34 mouse cellular contexts compared by ENCODE assay signal in genomic region chr2:31865794-31866193, GRCm38 (mm10). TPM values are rescaled to one million over a fixed set of nuclear protein-coding genes. Genes with fewer than 3 reads are reported as not detected.
DNase-seq lines count a peak whose midpoint lies in the region; ATAC-seq lines count a peak whose summit lies in the region.
"Had no signal": no experiment of that assay in that cellular context is flagged by ENCODE, and none has a peak within 500 bp of the region (broad histone marks: within the 10 kb centered on the region; RNA-seq: fewer than 3 reads in every experiment).

No protein-coding gene starts in this region.

- no peaks in the 10 kb centered on the region for H3K9me3 ChIP-seq in hindbrain, embryonic 14.5 days (ENCODE audit: control insufficient read depth, low read length)
- H3K9me3 ChIP-seq in hindbrain, embryonic 11.5 days (ENCODE audit: control insufficient read depth, low read length): no peaks in the 10 kb centered on the region
- H3K9me3 ChIP-seq in midbrain, embryonic 14.5 days (ENCODE audit: control insufficient read depth, low read length): no peaks in the 10 kb centered on the region
- H3K9me3 ChIP-seq in midbrain, embryonic 11.5 days (ENCODE audit: control insufficient read depth, low read length): no peaks in the 10 kb centered on the region
- H3K9me3 ChIP-seq in neural tube, embryonic 15.5 days (replicated peaks): no peaks in the 10 kb centered on the region
- H3K9me3 ChIP-seq: embryonic facial prominence, embryonic 10.5 days; embryonic facial prominence, embryonic 15.5 days; forebrain, embryonic 13.5 days; heart, embryonic 12.5 days; limb, embryonic 12.5 days; liver, embryonic 15.5 days had no signal

- H3K27ac ChIP-seq in hindbrain, embryonic 14.5 days: peak overlapping the region; percentile 51; the same call in 1 of the 2 replicates
- no peak overlapping the region for H3K27ac ChIP-seq in hindbrain, embryonic 11.5 days (ENCODE audit: low read depth, low read length)
- peak overlapping the region; percentile 66 for H3K27ac ChIP-seq in midbrain, embryonic 14.5 days (replicated peaks; ENCODE audit: low read depth, low read length)
- H3K27ac ChIP-seq in midbrain, embryonic 11.5 days (ENCODE audit: low read depth, low read length): no peak overlapping the region
- H3K27ac ChIP-seq in neural tube, embryonic 15.5 days (replicated peaks): no peak overlapping the region
- H3K27ac ChIP-seq: embryonic facial prominence, embryonic 10.5 days; embryonic facial prominence, embryonic 15.5 days; forebrain, embryonic 13.5 days; heart, adult 2 months; layer of hippocampus, adult 2 months; limb, embryonic 12.5 days; liver, embryonic 15.5 days; stomach, postnatal 0 days had no signal

- 8% methylated on average over 2 of the region's 2 CpGs for WGBS in hindbrain, embryonic 14.5 days
- WGBS in hindbrain, embryonic 11.5 days: 41% methylated on average over 2 of the region's 2 CpGs
- WGBS in midbrain, embryonic 14.5 days: 15% methylated on average over 2 of the region's 2 CpGs
- WGBS in midbrain, embryonic 11.5 days: 43% methylated on average over 2 of the region's 2 CpGs
- 17% methylated on average over 2 of the region's 2 CpGs for WGBS in neural tube, embryonic 15.5 days

- no peaks in the 10 kb centered on the region for H3K27me3 ChIP-seq in hindbrain, embryonic 14.5 days (ENCODE audit: control insufficient read depth, insufficient read depth, low read length)
- H3K27me3 ChIP-seq in hindbrain, embryonic 11.5 days (ENCODE audit: control insufficient read depth, insufficient read depth, low read length): no peaks in the 10 kb centered on the region
- H3K27me3 ChIP-seq in midbrain, embryonic 14.5 days (ENCODE audit: control insufficient read depth, insufficient read depth, low read length): no peaks in the 10 kb centered on the region
- no peaks in the 10 kb centered on the region for H3K27me3 ChIP-seq in midbrain, embryonic 11.5 days (ENCODE audit: control insufficient read depth, insufficient read depth, low read length)
- H3K27me3 ChIP-seq in neural tube, embryonic 15.5 days (replicated peaks): no peaks in the 10 kb centered on the region
- H3K27me3 ChIP-seq: embryonic facial prominence, embryonic 15.5 days; forebrain, embryonic 13.5 days; liver, embryonic 15.5 days had no signal

- H3K4me1 ChIP-seq in hindbrain, embryonic 14.5 days (replicated peaks; ENCODE audit: control insufficient read depth, insufficient read depth, low read length): peaks cover 9% of the 10 kb centered on the region
- H3K4me1 ChIP-seq in hindbrain, embryonic 11.5 days (replicated peaks; ENCODE audit: control insufficient read depth, insufficient read depth, low read length): no peaks in the 10 kb centered on the region; the same call in 1 of the 2 replicates
- H3K4me1 ChIP-seq in midbrain, embryonic 14.5 days (ENCODE audit: control insufficient read depth, insufficient read depth, low read length): peaks cover 14% of the 10 kb centered on the region
- H3K4me1 ChIP-seq in midbrain, embryonic 11.5 days (ENCODE audit: control insufficient read depth, insufficient read depth, low read length): no peaks in the 10 kb centered on the region
- peaks cover 8% of the 10 kb centered on the region for H3K4me1 ChIP-seq in neural tube, embryonic 15.5 days
- H3K4me1 ChIP-seq: embryonic facial prominence, embryonic 15.5 days; heart, embryonic 12.5 days; liver, embryonic 15.5 days had no signal

- H3K36me3 ChIP-seq in hindbrain, embryonic 14.5 days (replicated peaks; ENCODE audit: control insufficient read depth, insufficient read depth): no peaks in the 10 kb centered on the region
- no peaks in the 10 kb centered on the region for H3K36me3 ChIP-seq in hindbrain, embryonic 11.5 days (ENCODE audit: control insufficient read depth, insufficient read depth, low read length)
- no peaks in the 10 kb centered on the region for H3K36me3 ChIP-seq in midbrain, embryonic 14.5 days (ENCODE audit: control insufficient read depth, insufficient read depth, low read length)
- H3K36me3 ChIP-seq in midbrain, embryonic 11.5 days (ENCODE audit: control insufficient read depth, insufficient read depth, low read length): no peaks in the 10 kb centered on the region
- no peaks in the 10 kb centered on the region for H3K36me3 ChIP-seq in neural tube, embryonic 15.5 days
- H3K36me3 ChIP-seq: embryonic facial prominence, embryonic 10.5 days; embryonic facial prominence, embryonic 15.5 days; heart, embryonic 12.5 days; limb, embryonic 12.5 days; liver, embryonic 15.5 days had no signal

- no peak for DNase-seq in hindbrain, embryonic 14.5 days (ENCODE audit: low spot score)
- no peak for DNase-seq in hindbrain, embryonic 11.5 days (ENCODE audit: low spot score)
- DNase-seq in midbrain, embryonic 14.5 days: peak; percentile 67
- DNase-seq in midbrain, embryonic 11.5 days (ENCODE audit: low spot score, missing footprints): no peak
- peak; percentile 32 for DNase-seq in forelimb bud, embryonic 11.5 days (ENCODE audit: low read depth, low spot score)
- no peak for DNase-seq in layer of hippocampus, adult 9-11 months
- DNase-seq: adrenal gland, adult 2 months; adrenal gland, postnatal 36 days; B cell, adult 2 months; cerebellum, adult 2 months; cerebellum, postnatal 25 days; heart, adult 2 months; layer of hippocampus, postnatal 36 days; lung, embryonic 14.5 days; lung, postnatal 14 days; right cerebral cortex, adult 18-20 months; right cerebral cortex, postnatal 4 days; thymus, adult 18-20 months; thymus, postnatal 25 days had no signal

- no peak overlapping the region for H3K4me3 ChIP-seq in hindbrain, embryonic 14.5 days (replicated peaks; ENCODE audit: low read length)
- no peak overlapping the region for H3K4me3 ChIP-seq in hindbrain, embryonic 11.5 days (ENCODE audit: low read depth, low read length)
- no peak overlapping the region for H3K4me3 ChIP-seq in midbrain, embryonic 14.5 days (replicated peaks; ENCODE audit: low read depth, low read length)
- no peak overlapping the region for H3K4me3 ChIP-seq in midbrain, embryonic 11.5 days (ENCODE audit: low read depth, low read length)
- no peak overlapping the region for H3K4me3 ChIP-seq in neural tube, embryonic 15.5 days (replicated peaks)
- H3K4me3 ChIP-seq: embryonic facial prominence, embryonic 10.5 days; embryonic facial prominence, embryonic 15.5 days; forebrain, embryonic 13.5 days; heart, adult 2 months; heart, embryonic 12.5 days; layer of hippocampus, adult 2 months; limb, embryonic 12.5 days; liver, embryonic 15.5 days; myocyte had no signal

- H3K9ac ChIP-seq in hindbrain, embryonic 14.5 days: no peak overlapping the region
- H3K9ac ChIP-seq in hindbrain, embryonic 11.5 days (ENCODE audit: low read depth, low read length): no peak overlapping the region
- H3K9ac ChIP-seq in midbrain, embryonic 14.5 days (replicated peaks; ENCODE audit: low read length): no peak overlapping the region
- H3K9ac ChIP-seq in midbrain, embryonic 11.5 days (ENCODE audit: low read length): no peak overlapping the region
- 0 out of 2 replicates have a peak overlapping the region, but pooled peaks have one; percentile 2 for H3K9ac ChIP-seq in neural tube, embryonic 15.5 days (replicated peaks)
- H3K9ac ChIP-seq: embryonic facial prominence, embryonic 15.5 days; forebrain, embryonic 13.5 days; heart, embryonic 12.5 days; limb, embryonic 12.5 days; liver, embryonic 15.5 days; lung, embryonic 14.5 days had no signal

- no peak overlapping the region for H3K4me2 ChIP-seq in hindbrain, embryonic 14.5 days (replicated peaks)
- no peak overlapping the region for H3K4me2 ChIP-seq in hindbrain, embryonic 11.5 days (replicated peaks; ENCODE audit: low read depth, low read length)
- no peak overlapping the region for H3K4me2 ChIP-seq in midbrain, embryonic 14.5 days (ENCODE audit: low read length)
- no peak overlapping the region for H3K4me2 ChIP-seq in midbrain, embryonic 11.5 days
- no peak overlapping the region for H3K4me2 ChIP-seq in neural tube, embryonic 15.5 days
- H3K4me2 ChIP-seq: embryonic facial prominence, embryonic 15.5 days; forebrain, embryonic 13.5 days; heart, embryonic 12.5 days; limb, embryonic 12.5 days; liver, embryonic 15.5 days; lung, embryonic 14.5 days had no signal

- no peak for ATAC-seq in hindbrain, embryonic 14.5 days (ENCODE audit: low FRiP score)
- no peak for ATAC-seq in hindbrain, embryonic 11.5 days (ENCODE audit: low FRiP score)
- peak; percentile 48; the same call in 1 of the 2 replicates for ATAC-seq in midbrain, embryonic 14.5 days (ENCODE audit: low FRiP score, low TSS enrichment)
- ATAC-seq in midbrain, embryonic 11.5 days (ENCODE audit: low FRiP score): no peak
- ATAC-seq in neural tube, embryonic 15.5 days (ENCODE audit: low FRiP score): no peak
- ATAC-seq: activated CD4-positive, CD25-positive, alpha-beta regulatory T cell, adult 4 months; forebrain, embryonic 13.5 days; inflammation-experienced regulatory T-cells, adult 6 months had no signal

RNA-seq across cellular contexts. Expression of gene Fibcd1, which starts 20.0 kb away (rescaled TPM):
- polyA plus RNA-seq in hindbrain, embryonic 14.5 days (2014; fragmentation: Nextera tagmentation; extraction: Ambion mirVana): 5.0 and 5.6 TPM in 2 replicates
- polyA plus RNA-seq in hindbrain, embryonic 11.5 days (2014; fragmentation: Nextera tagmentation; extraction: Ambion mirVana): 0.74 and 0.91 TPM in 2 replicates
- polyA plus RNA-seq in midbrain, embryonic 14.5 days (2014; fragmentation: Nextera tagmentation; extraction: Ambion mirVana): 14.8 and 18.8 TPM in 2 replicates
- 0.83 and 1.7 TPM in 2 replicates for polyA plus RNA-seq in midbrain, embryonic 11.5 days (2014; fragmentation: Nextera tagmentation; extraction: Ambion mirVana)
- 4.9 and 6.4 TPM in 2 replicates for polyA plus RNA-seq in neural tube, embryonic 15.5 days (2015; fragmentation: Nextera tagmentation; extraction: Ambion mirVana)
- polyA plus RNA-seq: activated CD4-positive, CD25-positive, alpha-beta regulatory T cell, adult 4 months; heart, adult 2 months; heart, postnatal 0 days; liver, adult 2 months; liver, embryonic 15.5 days had no signal

RNA-seq across cellular contexts. Expression of gene Lamc3, which starts 21.3 kb away (rescaled TPM):
- 4.9 and 6.1 TPM in 2 replicates for polyA plus RNA-seq in hindbrain, embryonic 14.5 days (2014; fragmentation: Nextera tagmentation; extraction: Ambion mirVana)
- 4.8 and 5.0 TPM in 2 replicates for polyA plus RNA-seq in hindbrain, embryonic 11.5 days (2014; fragmentation: Nextera tagmentation; extraction: Ambion mirVana)
- polyA plus RNA-seq in midbrain, embryonic 14.5 days (2014; fragmentation: Nextera tagmentation; extraction: Ambion mirVana): 1.1 and 6.6 TPM in 2 replicates
- 7.7 and 9.6 TPM in 2 replicates for polyA plus RNA-seq in midbrain, embryonic 11.5 days (2014; fragmentation: Nextera tagmentation; extraction: Ambion mirVana)
- polyA plus RNA-seq in neural tube, embryonic 15.5 days (2015; fragmentation: Nextera tagmentation; extraction: Ambion mirVana): 4.1 and 4.2 TPM in 2 replicates
- polyA plus RNA-seq: activated CD4-positive, CD25-positive, alpha-beta regulatory T cell, adult 4 months; inflammation-experienced regulatory T-cells, adult 6 months; liver, embryonic 15.5 days had no signal

RNA-seq across cellular contexts. Expression of gene Qrfp, which starts 55.4 kb away (rescaled TPM):
- polyA plus RNA-seq in hindbrain, embryonic 14.5 days (2014; fragmentation: Nextera tagmentation; extraction: Ambion mirVana): not detected in 2 replicates
- 0.08 and 0.28 TPM in 2 replicates for polyA plus RNA-seq in hindbrain, embryonic 11.5 days (2014; fragmentation: Nextera tagmentation; extraction: Ambion mirVana)
- 0.13 TPM in 1 of 2 replicates, not detected in the other for polyA plus RNA-seq in midbrain, embryonic 14.5 days (2014; fragmentation: Nextera tagmentation; extraction: Ambion mirVana)
- polyA plus RNA-seq in midbrain, embryonic 11.5 days (2014; fragmentation: Nextera tagmentation; extraction: Ambion mirVana): 0.06 and 0.11 TPM in 2 replicates
- 0.23 TPM in 1 of 2 replicates, not detected in the other for polyA plus RNA-seq in neural tube, embryonic 15.5 days (2015; fragmentation: Nextera tagmentation; extraction: Ambion mirVana)
- polyA plus RNA-seq: adrenal gland, adult 2 months; cerebellum, adult 2 months; heart, embryonic 12.5 days; kidney, embryonic 14.5 days; liver, adult 2 months; lung, embryonic 14.5 days had no signal

Comparison
In these comparisons a context has a peak if more than half of its experiments do, and no peak if none do; other contexts are left out.
1. DNase-seq: peak in midbrain, embryonic 14.5 days (single experiment) and forelimb bud, embryonic 11.5 days (single experiment); none in hindbrain, embryonic 14.5 days (single experiment), hindbrain, embryonic 11.5 days (single experiment), midbrain, embryonic 11.5 days (single experiment) and layer of hippocampus, adult 9-11 months (single experiment).
2. H3K27ac ChIP-seq: peak in hindbrain, embryonic 14.5 days (single experiment) and midbrain, embryonic 14.5 days (single experiment); none in hindbrain, embryonic 11.5 days (single experiment), midbrain, embryonic 11.5 days (single experiment) and neural tube, embryonic 15.5 days (single experiment).